Mouse (Mus musculus) ovary, postnatal 10 days (tissue): ENCODE results near the gene Ercc6.

Experiments
- DNase-seq: peaks from one replicate; pipeline ENCODE4 v3.0.0; 2022; ENCODE audit warnings: low spot score

Gene Ercc6

DNA sequence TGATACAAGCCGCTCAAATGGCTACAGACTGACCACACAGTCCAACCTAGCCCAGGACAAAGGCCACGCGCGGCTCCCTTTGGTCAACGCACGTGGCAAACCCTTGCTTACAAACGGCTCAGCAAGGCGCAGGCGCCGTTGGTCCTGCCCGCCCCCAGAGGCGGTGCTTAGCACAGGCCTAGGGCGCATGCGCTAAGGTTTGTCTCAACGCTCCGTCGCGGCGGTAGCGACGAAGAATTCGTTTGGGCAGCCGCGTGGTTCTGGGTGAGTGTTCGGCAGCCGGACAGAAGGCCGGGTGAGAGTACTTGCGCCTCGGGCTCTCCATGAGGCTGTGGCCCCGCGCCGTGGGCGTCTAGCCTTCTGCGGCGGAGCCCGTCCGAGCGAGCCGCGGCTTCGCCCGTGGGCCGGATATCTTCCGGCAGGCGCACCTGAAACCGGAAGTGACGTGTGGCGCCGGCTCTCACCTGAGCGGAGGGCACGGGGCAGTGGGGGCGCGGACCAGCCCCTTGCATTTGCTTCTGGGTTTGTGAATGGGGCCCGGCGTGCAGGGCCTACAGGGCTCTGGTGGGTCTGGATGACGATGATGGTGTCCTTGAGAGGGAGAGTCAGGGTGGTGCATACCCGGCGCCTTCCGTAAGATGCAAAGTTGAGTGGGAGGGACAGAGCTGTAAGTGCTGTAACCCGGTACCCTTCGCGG lies at the start of gene Ercc6:
Ercc6 (plus strand) TSS at position 186 of the 697 bp plus-strand sequence.
- peak; percentile 83 for DNase-seq

DNA sequence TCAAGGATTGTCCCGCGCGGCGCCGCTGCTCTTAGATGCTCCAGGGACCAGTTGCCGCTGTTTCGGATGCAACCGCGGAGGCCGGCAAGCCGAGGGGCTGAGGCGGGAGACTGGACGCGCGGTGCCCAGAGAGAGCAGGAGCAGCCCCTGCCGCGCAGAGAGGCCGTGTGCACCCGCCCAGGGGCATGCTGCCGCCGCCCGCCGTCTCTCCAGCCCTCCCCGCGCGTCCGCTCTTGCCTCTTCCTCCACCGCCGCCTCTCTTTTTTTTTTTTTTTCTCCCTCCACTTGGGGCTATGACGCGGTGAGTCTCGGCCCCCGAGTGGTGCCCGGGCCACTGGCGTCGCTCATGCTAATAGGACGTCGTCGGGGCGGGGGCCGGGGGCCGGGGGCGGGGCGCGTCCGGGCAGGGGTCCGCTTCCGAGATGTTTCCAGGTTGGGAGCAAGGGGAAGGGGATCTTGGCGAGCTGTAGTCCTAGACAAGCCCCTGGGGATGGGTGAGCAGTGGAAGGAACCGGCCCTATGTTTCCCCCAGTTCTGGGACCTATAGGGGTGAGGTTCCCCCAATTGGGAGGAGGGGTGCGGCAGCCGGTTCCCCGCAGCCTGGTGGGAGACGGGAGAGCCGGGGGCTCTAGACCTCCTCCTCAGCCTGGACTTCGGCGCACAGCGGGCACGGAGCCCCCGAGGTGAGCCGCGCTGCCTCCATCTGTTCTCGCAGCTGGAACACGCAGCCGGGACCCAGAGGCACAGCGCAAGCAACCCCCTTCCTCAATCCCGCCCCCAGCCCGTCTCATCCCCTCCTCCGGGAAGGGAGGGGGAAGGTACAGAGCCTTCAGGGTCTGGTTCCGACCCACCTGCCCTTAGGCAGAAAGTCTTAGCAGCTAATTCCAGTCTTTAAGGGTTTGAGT lies 48.5 kb upstream of the Ercc6 start, which contains the start of gene Slc18a3:
Slc18a3 (minus strand) TSS at position 250 of the 905 bp plus-strand sequence.
- DNase-seq: no peak

DNA sequence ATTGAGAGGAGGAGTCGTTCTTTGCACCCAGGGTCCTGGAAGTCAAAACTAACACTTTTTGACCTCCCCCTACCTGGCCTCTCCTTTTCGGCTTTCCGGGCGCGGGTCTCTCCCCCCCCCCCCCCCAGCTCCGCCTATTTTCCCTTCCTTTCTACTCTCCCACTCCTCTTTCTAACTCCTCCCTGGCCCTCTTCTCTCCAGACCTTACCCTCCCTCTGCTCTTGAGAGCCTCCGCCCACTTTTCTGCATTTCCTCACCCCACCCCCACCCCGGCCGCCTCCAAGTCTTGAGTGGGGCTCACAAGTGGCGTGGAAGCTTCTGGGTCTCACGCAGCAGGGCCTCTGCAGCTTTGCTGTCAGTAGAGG lies 47.8 kb upstream of the Ercc6 start:
- no peak for DNase-seq

DNA sequence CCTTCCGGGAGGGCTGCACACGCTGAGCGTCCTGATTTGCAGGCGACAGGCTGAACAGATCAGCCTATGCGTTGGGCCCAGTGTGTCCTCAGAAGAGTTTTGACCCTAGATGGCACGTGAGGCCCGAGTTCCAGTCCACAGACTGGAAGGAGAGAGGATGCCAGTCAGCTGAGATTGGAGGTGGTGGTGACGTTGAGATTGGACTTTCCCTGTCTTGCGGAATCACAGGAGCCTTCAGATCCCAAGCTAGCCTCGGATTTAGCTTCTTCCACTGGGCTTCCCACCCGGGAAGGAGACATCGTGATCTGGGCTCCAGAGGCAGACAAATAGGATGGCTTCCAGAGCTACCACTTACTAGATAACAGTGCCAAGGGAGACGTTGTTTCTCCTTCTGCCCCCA lies 47.4 kb upstream of the Ercc6 start, which contains the start of gene Chat:
Chat (minus strand) TSS at position 101 of the 400 bp plus-strand sequence.
- no peak for DNase-seq

DNA sequence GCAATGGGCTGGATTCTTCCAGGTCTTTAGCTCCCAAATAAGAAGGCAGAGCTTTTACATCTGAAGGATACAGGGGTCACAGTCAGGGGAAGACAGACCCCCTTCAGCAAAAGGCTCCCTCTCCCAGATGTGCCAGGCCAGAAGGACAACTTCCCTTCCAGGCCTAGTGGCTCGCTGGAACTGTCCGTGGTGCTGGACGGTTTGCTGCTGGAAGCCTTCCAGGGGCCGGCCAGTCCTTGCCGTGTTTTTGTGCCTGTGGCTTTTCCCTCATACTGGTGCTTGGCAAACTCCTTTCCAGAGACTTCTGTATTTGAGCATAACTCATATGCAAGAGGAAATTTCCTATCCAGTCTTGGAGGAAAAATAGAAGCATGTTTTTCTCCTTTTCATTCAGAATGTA lies 45.7 kb upstream of the Ercc6 start:
- peak; percentile 77 for DNase-seq

DNA sequence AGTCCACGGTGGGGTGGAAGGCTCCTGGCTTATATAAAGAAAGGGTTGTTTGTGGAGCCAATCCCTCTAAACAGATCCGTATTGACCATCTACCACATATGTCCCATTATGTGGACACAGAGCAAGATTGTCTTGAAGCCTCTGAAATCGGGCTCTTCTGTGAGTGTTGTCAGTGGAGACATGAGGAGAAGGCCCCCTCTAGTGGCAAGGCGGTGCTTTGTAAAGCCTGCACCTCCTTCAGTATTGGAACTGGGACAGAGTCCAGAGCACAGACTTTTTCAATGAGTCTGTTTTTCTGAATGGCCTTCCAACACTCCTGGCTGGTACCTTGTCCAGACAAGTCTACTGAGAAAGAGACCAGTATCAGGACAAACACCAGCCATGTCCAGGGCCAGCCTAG lies 40.3 kb upstream of the Ercc6 start:
- no peak for DNase-seq

DNA sequence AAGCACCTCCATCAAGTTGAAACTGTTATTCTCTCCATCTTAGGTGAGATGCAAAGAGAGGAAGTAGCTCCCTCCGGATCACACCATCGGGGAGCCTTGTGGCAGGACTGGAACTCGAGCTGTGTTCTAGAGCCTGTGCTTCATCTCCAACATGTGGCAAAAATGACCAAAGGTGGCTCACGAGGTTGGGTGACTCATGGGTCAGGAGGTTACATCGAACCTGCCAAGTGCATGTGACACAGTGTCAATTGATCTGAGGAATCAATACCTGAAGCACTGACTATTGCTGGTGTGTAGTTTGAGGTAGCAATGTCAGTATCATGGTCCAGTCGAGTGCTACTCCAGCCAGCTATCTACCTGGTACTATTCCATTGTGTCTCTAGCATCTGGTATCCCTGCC lies 36.8 kb upstream of the Ercc6 start:
- no peak for DNase-seq

DNA sequence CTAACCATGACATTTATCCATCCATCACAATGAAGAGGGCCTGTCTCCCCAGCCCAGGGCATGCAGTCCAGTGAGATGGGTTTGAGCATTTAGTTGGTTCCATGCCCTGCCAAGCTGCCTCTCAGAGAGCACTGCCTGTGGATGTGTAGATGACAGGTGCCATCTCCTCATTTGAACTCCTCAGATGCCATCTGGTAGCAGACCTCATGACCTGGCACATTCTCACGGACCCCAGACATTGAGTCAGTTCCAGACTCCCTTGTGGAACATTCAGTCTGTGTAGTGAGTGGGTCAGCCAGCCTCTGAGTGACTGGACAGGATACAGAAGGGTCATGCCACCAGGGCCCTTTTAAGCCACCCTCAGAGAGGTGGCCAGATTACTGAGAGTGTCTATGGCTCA lies 35.7 kb upstream of the Ercc6 start:
- DNase-seq: no peak

DNA sequence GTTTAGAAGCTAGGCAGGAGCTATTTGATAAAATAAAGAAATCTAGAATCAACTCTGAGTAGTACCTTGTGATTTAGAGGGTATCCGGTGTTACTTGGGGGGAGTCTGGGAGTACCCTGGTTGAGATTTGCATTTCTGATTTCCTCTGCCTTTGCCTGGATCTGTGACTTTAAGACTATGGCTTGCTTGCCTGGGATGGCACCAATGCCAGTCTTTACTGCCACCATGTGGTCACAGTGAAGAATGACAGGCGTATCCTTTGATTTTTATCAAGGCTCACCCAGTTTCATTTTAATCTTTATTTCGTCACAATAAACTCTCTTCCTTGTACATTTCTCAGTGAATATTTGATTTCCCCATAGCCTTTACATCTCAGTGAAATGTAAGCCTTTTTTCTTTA lies 31.3 kb upstream of the Ercc6 start:
- DNase-seq: no peak

DNA sequence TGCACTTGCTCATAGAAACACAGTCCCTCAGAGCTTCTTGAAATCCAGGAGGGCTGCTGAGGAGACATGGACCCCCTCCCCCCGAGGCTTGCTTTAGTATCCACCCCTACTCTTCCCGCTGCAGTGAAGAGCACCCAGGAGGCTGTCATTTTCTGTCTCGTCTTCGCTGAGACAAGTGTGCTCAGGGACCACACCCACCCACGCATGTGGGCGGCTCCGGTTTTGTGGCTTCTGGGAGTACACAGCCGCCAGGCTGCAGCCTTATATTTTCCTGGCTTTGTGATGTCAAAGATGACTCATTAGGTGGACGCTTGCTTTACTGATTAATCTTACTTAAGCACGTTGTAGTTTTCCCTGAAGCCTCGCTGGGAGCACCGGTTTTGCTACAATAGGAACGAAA lies 20.8 kb upstream of the Ercc6 start:
- no peak for DNase-seq

DNA sequence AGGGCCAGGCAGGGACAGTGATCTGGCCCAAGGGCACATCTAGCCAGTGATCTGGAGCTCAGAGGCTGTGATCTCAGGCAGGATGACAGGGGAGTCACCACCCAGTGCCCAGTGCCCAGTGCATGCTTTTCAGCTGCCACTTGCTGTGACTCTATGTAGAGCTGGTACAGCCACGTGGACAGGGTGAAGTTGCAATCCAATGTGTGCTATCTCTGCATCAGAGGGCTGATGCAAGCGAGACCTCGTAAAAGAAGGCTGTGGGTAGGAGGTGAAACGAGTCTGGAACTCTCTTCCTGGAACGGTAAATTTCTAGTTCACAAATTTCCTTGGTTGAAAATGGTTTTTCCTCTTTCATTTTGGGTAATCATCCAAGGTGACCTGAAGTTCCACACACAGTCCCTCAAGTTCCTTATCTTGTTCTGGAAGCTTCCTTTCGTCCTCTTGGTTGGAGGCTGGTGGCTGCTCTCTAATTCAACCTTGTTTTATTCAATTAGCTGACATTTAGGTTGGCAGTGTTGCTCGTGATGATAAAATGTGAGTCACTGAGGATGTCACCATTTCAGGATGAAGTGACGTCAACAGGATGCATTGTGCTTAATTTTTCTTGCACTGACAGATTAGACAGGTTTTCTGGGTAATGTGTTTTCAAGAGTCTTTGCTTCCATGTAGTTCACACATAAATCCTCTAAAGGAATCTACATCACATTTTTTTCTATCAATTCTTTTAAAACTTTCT lies 17.0 kb upstream of the Ercc6 start:
- no peak for DNase-seq

DNA sequence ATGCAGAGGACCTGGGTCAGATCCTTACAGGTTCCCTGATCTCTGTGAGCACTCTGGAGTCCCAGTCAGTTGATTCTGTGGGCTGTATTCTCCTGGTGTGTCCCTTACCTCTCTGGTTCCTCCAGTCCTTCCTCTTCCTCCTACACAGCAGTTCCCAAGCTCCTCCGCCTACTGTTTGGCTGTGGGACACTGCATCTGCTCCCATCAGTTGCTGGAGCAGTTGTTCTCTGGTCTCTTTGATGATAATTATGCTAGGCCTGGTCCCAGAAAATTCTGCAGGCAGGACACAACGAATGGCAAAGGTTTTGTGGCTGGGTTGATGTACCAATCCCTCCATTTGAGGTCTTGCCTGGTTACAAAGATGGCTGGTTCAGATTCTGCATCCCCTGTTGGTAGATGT lies 12.0 kb upstream of the Ercc6 start:
- no peak for DNase-seq

DNA sequence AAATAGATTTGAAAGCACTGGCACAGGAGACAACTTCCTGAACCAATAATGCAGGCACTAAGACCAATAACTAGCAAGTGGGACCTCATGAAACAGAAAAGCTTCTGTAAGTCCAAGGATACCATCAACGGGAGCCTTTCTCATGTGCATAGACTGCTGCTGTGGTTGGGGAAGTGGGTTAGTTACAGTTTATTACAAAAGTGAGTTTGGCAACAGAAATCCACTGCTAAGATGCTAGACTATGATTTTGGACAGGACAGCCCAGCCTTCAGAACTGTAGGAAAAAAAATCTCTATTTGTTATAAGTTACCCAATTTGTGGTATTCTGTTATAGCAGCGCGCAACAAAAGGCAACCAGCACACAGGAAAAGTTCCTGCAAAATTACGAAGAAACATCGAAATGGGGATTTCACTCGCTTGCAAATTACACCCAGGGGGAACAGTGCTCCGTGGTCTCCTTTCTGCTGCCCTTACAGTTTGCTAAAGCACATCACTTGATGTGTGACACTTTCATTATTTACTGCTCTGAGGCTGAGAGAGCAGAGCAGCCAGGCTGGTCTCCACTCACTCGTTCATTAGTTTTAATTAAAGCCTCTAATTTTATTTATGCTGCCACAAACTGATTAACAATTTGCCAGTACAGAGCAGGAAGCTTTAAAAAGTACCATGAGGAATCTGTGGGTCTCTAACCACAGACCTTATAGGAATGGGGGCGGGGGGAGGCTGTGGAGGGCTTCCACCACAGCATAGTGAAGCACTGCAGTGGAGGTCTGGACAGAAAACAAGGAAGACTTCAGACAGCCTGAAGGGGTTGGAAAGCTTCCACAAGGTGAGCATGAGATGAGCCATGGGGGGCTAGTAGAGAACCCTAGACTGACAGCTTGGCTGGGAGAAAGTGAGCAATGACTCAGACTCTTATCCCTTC lies 10.3 kb upstream of the Ercc6 start:
- DNase-seq: no peak

DNA sequence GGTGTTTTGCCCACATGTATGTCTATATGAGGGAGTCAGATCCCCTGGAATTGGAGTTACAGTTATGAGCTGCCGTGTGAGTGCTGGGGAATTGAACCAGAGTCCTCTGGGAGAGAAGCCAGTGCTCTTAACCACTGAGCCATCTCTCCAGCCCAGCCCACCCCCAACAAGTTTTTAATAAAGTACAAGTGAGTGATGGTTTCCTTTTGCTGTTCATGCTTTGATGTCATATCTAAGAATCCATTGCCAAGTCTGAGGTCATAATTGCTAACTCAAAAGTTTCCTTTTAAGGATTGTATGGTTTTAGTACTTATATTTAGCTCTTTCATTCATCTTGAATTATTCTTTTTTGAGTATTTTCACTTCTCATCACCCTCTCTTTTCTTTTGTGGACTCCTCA lies 9.4 kb upstream of the Ercc6 start:
- no peak for DNase-seq

DNA sequence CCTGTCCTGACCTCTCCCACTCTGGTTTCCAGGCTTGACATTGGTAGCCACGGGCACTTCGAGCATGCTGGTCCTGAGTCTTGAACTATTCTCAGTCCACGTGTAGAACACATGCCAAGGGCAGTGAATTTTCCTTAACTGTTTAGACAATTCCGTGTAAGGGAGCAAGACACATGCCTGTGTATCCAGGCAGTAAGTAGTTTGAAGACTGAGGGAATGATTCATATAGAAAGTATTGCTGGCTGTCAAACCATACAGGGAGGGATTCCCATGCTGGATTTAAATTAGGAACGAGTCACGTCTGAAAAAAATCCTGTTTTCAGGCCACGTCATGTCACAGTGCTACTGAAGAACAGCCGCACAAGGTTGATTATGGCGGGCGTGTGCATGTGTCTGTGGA lies 7.0 kb upstream of the Ercc6 start:
- no peak for DNase-seq

DNA sequence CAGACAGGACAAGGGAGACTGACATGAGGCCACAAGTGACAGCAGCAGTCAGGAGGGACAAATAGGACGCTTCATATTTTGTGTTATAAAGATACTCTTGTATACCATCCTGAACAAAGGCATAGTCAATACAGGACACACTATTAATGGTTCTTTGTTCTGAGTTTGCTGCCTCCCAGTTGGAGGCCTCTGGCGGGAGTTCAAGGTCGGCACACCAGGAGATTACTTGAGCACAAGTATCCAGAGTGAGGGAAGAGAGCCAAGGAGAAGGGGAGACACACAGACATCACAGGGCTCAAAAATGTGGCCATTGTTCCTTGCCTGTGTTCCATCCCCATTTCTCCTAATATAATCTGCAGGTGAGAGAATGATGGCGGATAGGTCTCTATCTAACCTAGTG lies 6.1 kb upstream of the Ercc6 start:
- DNase-seq: no peak

DNA sequence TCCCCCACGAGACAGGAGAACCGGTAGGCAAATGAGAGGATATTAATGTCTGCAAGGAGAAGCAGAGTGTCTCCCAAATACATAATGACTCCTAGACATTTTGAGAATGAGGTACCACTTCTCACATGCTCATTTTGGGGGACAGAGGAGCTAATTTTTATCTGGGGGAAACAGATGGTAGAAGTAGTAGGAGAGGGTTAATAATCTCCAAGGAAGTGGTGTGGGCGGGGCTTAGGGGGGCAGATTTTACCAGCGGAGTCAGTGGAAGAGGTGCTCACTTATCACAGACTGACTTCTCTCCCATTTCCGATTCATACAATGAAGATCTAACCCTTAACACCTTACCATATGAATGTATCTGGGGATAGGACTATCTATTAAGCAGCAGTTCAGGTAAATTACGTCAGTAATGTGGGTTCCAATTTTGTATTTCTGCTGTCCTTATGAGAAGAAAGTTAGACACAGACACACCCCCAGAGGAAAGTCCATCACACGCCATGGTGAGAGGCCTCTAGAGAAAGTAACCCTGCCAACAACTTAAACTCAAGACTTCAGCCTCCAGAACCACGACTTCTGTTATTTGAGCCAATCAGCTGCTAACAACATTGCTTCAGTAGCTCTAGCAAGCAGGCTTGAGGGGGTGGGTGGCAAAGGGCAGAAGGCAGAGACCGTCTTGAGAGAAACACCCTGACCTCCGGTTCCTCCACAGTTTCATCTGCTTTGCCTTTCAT lies 5.1 kb upstream of the Ercc6 start:
- no peak for DNase-seq

DNA sequence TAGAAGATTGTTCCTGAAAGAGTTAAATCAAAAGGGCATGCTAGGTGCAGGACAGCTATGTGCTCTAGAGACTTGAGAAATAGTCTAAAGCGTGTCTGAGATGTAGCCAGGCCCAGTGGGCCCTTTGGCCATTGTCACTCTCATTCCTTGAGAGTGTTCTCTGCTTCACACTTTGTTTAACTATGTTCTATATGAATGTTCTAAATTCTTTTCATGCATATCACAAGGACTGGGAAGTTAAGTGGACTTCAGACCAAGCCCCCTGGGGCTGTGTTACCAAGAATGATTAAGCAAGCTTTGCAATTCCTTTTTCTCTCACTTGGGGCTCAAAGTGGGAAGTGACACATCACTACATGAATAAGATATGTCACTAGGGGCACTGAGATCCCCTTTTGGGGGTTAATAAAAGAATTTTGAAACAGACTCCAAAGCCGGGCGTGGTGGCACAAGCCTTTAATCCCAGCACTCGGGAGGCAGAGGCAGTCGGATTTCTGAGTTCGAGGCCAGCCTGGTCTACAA lies 3.8 kb upstream of the Ercc6 start:
- no peak for DNase-seq

DNA sequence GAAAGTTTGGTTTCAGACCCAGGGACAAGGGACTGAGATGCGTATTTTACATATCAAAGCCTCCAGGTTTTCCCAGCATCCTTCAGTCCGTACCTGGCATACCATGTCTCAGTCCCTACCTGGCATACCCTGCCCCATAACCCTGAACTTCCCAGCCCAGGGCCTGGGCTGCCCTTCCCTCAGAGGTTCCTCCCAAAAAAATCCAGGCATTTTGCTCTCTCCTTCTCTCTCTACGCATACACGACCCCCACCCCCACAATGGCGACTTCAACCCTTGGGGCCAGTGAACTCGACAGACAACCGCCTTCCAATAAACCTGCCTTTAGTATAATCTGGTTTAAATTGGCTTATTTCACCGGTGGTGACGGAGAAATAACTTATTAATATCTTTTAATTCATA lies 409 bp upstream of the Ercc6 start:
- DNase-seq: no peak

DNA sequence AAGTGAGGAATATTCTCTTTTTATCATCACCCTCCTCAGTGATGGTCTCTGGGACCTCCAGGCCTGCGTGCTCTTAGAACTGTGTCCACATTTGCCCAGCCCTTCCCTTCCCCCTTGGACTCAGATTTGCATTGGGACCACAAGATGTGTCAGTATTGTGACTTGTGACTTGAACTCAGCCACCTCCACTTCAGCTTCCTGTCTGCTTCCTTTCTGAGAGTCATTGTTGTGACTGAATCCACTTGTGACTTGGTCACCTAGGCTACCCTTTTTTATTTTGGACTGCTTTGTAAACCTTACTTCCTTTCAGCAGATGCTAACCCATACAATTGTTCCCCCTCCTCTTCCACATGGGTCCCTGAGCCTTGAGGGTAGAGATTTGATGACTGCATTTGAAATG lies 2.8 kb downstream of the Ercc6 start:
- DNase-seq: no peak

DNA sequence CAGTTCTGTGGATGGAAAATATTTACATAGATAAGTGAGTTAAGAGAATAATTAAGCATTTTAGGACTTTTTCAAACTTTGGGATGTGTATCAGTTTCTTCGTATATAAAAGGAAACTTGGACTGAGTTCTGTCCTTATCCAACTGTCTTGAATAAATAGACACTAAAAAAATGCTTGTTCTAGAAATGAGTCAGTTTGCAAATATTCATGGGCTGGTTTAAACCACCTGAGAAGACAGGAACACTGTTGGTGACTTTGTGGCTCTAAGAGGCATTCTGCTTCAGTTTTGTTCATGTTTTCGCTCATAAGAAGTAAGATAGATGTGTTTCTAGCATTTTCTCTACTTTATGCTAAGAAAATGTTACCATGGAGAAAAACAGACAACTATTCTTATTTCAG lies 5.2 kb downstream of the Ercc6 start:
- DNase-seq: no peak
